Mouse (Mus musculus): ENCODE measurements at regions not wholly inside any gene's neighbourhood (a gene's known extent, or its start where the extent isn't known, plus 50 kb on each side); places are given as distances from the start of the nearest gene placed in this dataset.

- DNase-seq (ENCODE audit: low spot score) = no peak
Measured at GRCm38 (mm10) chr9:115611713-115612112, 297.5 kb upstream of the Gadl1 start.

GRCm38 (mm10) chr9:115612908-115613307 is 296.3 kb upstream of the Gadl1 start:
- DNase-seq (ENCODE audit: low spot score) = no peak

GRCm38 (mm10) chr9:115614007-115614406 is 295.2 kb upstream of the Gadl1 start:
- DNase-seq (ENCODE audit: low spot score) = no peak

- no peak for DNase-seq (ENCODE audit: low spot score)
Measured at GRCm38 (mm10) chr9:115617909-115618308, 291.3 kb upstream of the Gadl1 start.

- DNase-seq (ENCODE audit: low spot score) = no peak
Measured at GRCm38 (mm10) chr9:115623948-115624347, 285.3 kb upstream of the Gadl1 start.

GRCm38 (mm10) chr9:115624721-115625496 is 284.3 kb upstream of the Gadl1 start:
- no peak for DNase-seq (ENCODE audit: low spot score)

- no peak for DNase-seq (ENCODE audit: low spot score)
Measured at GRCm38 (mm10) chr9:115627551-115627950, 281.7 kb upstream of the Gadl1 start.

GRCm38 (mm10) chr9:115637114-115637513 is 272.1 kb upstream of the Gadl1 start:
- DNase-seq (ENCODE audit: low spot score) = no peak

- no peak for DNase-seq (ENCODE audit: low spot score)
Measured at GRCm38 (mm10) chr9:115640781-115641180, 268.5 kb upstream of the Gadl1 start.

GRCm38 (mm10) chr9:115642032-115642431 is 267.2 kb upstream of the Gadl1 start:
- no peak for DNase-seq (ENCODE audit: low spot score)

- DNase-seq (ENCODE audit: low spot score) = no peak
Measured at GRCm38 (mm10) chr9:115644953-115645352, 264.3 kb upstream of the Gadl1 start.

- no peak for DNase-seq (ENCODE audit: low spot score)
Measured at GRCm38 (mm10) chr9:115646226-115646625, 263.0 kb upstream of the Gadl1 start.

GRCm38 (mm10) chr9:115651708-115652107 is 257.5 kb upstream of the Gadl1 start:
- DNase-seq (ENCODE audit: low spot score) = no peak

- no peak for DNase-seq (ENCODE audit: low spot score)
Measured at GRCm38 (mm10) chr9:115653116-115653515, 256.1 kb upstream of the Gadl1 start.

- DNase-seq (ENCODE audit: low spot score) = no peak
Measured at GRCm38 (mm10) chr9:115654933-115655332, 254.3 kb upstream of the Gadl1 start.

GRCm38 (mm10) chr9:115656538-115656937 is 252.7 kb upstream of the Gadl1 start:
- DNase-seq (ENCODE audit: low spot score) = no peak

- DNase-seq (ENCODE audit: low spot score) = no peak
Measured at GRCm38 (mm10) chr9:115656994-115657713, 252.1 kb upstream of the Gadl1 start.

- DNase-seq (ENCODE audit: low spot score) = no peak
Measured at GRCm38 (mm10) chr9:115658477-115658876, 250.8 kb upstream of the Gadl1 start.

GRCm38 (mm10) chr9:115660371-115660770 is 248.9 kb upstream of the Gadl1 start:
- no peak for DNase-seq (ENCODE audit: low spot score)

GRCm38 (mm10) chr9:115661834-115662425 is 247.3 kb upstream of the Gadl1 start:
- no peak for DNase-seq (ENCODE audit: low spot score)

- no peak for DNase-seq (ENCODE audit: low spot score)
Measured at GRCm38 (mm10) chr9:115665337-115666004, 243.8 kb upstream of the Gadl1 start.

- no peak for DNase-seq (ENCODE audit: low spot score)
Measured at GRCm38 (mm10) chr9:115666530-115666929, 242.7 kb upstream of the Gadl1 start.
